Mouse (Mus musculus): Measurements from ENCODE around the gene Tex46. TPM values are rescaled to one million over a fixed set of nuclear protein-coding genes. Genes with fewer than 3 reads are reported as not detected.

The Tex46 gene
- total and polyA plus RNA-seq, 3 experiments, result not detected

DNA sequence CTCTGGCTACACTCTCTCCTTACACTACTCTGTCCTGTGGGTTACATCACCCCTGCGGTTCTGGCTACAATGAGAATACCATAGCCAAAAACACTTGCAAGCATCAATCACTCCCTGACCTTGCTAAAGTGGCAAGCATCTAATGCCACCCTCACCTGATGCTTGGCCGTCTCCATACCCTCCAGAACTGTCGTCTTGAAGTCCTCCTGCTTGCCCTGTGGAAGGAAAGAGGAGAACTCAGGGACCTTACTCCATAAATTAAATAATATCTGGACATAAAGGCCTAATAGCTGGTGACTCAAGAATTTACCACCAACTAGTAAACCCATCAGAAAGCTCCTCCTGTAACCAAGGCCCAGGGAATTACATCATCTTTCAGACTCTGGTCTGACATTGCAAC is 28.4 kb upstream of the Tex46 start:
- DNase-seq (ENCODE audit: extremely low read depth), result no peak
- no peak overlapping the region for H3K4me3 ChIP-seq (replicated peaks in 1 of 3; ENCODE audit: low read depth in 2 of 3, low read length in 2 of 3, poor library complexity in 1 of 3)
- no peaks in the 10 kb centered on the region for H3K9me3 ChIP-seq (replicated peaks; ENCODE audit: low read length)
- no peak for TF ChIP-seq E2F4 (IDR thresholded peaks at IDR 0.05; ENCODE audit: insufficient replicate concordance, low read depth, low read length)
- no peak for TF ChIP-seq ZKSCAN1 (IDR thresholded peaks at IDR 0.05; ENCODE audit: borderline replicate concordance, low read depth, low read length)
- TF ChIP-seq UBTF (IDR thresholded peaks at IDR 0.05; ENCODE audit: low read depth, low read length), result no peak
- TF ChIP-seq POLR2AphosphoS2 (IDR thresholded peaks at IDR 0.05; ENCODE audit: low read depth, low read length), result no peak
- no peak for TF ChIP-seq TBP (conservative IDR thresholded peaks at IDR 0.05; ENCODE audit: low read depth, low read length)
- no peak for TF ChIP-seq CHD2 (IDR thresholded peaks at IDR 0.05; ENCODE audit: low read length)
- TF ChIP-seq JUN (IDR thresholded peaks at IDR 0.05; ENCODE audit: insufficient read depth, low read depth, low read length), result no peak
- TF ChIP-seq GABPA (IDR thresholded peaks at IDR 0.05; ENCODE audit: insufficient replicate concordance, low read depth, low read length), result no peak
- no peak for TF ChIP-seq ZC3H11A (IDR thresholded peaks at IDR 0.05; ENCODE audit: low read depth, low read length)
- TF ChIP-seq MAFK (IDR thresholded peaks at IDR 0.05; ENCODE audit: insufficient replicate concordance, low read length), result no peak
- no peak for TF ChIP-seq USF1 (IDR thresholded peaks at IDR 0.05; ENCODE audit: low read depth, low read length)
- TF ChIP-seq MAX (IDR thresholded peaks at IDR 0.05; ENCODE audit: low read length), result no peak
- TF ChIP-seq MAZ (IDR thresholded peaks at IDR 0.05; ENCODE audit: low read depth, low read length), result no peak
- no peak for TF ChIP-seq JUND (conservative IDR thresholded peaks at IDR 0.05; ENCODE audit: low read depth, low read length)
- TF ChIP-seq EP300 (IDR thresholded peaks at IDR 0.05; ENCODE audit: low read length), result no peak
- no peak for TF ChIP-seq MXI1 (IDR thresholded peaks at IDR 0.05; ENCODE audit: low read depth, low read length)
- no peak for TF ChIP-seq RAD21 (IDR thresholded peaks at IDR 0.05; ENCODE audit: low read depth, low read length)
- TF ChIP-seq KAT2A (IDR thresholded peaks at IDR 0.05; ENCODE audit: insufficient replicate concordance, low read length), result no peak
- TF ChIP-seq PAX5 (IDR thresholded peaks at IDR 0.05; ENCODE audit: low read length), result no peak
- H3K27me3 ChIP-seq (replicated peaks), result no peaks in the 10 kb centered on the region
- peaks cover 3 to 38% of the 10 kb centered on the region in 2 experiments for H3K36me3 ChIP-seq (replicated peaks in 1 of 2; ENCODE audit: control insufficient read depth in 1 of 2, insufficient read depth in 1 of 2, low read length in 1 of 2)
- no peak overlapping the region for H3K4me2 ChIP-seq (ENCODE audit: insufficient read depth, low read depth, poor library complexity, severe bottlenecking)
- no peak overlapping the region for H3K27ac ChIP-seq (ENCODE audit: insufficient read depth, low read depth)
- dilution Hi-C loops (cut with MboI; ENCODE audit: extremely low pct_ligation_motif_present, extremely low pct_unique_long_range_greater_than_20kb, low sequenced_read_pairs) (no loop called here), in situ Hi-C loops (cut with MboI; ENCODE audit: low pct_ligation_motif_present, low pct_unique_long_range_greater_than_20kb, low sequenced_read_pairs) (no loop called here)
- H3K9ac ChIP-seq (ENCODE audit: insufficient read depth, low read depth), result no peak overlapping the region
- H3K79me2 ChIP-seq (replicated peaks; ENCODE audit: control insufficient read depth, extremely low read depth, insufficient read depth, poor library complexity, severe bottlenecking), result peaks cover 23% of the 10 kb centered on the region
- peaks cover 2 to 28% of the 10 kb centered on the region in 2 experiments; a peak in 3 of 4 replicates for H3K4me1 ChIP-seq (ENCODE audit: control insufficient read depth in 1 of 2, insufficient read depth in 2 of 2)

DNA sequence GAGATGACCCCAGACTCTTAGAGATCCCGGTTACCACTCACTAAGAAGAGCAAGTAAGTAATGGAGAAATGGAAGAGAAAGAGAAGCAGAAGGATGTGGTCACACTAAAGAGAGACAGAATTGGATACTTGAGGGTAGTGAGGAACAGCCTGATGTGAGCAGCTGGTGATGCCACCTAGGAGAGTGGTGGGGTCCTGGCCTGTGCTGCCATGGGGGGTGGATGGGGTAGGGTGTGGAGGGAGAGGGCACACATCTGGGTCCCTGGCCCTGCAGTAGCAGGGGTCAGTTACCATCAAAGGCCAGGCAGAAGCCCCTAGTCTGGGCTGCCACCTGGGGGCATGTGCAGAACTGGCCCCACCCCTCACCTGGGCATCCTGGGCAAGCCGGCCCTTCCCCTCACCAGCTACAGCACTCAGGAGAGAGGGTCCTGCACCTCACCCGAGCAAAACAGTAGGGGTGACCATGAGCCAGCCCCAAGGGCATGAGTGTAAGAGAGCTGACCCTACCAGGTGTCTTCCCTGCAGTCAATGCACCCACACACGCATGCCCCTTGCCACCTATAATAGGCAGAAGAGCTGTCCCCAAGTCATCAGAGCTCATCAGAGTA is 22.9 kb upstream of the Tex46 start:
- no peak for DNase-seq (ENCODE audit: extremely low read depth)
- dilution Hi-C loops (cut with MboI; ENCODE audit: extremely low pct_ligation_motif_present, extremely low pct_unique_long_range_greater_than_20kb, low sequenced_read_pairs) (no loop called here), in situ Hi-C loops (cut with MboI; ENCODE audit: low pct_ligation_motif_present, low pct_unique_long_range_greater_than_20kb, low sequenced_read_pairs) (no loop called here)
- H3K9ac ChIP-seq (ENCODE audit: insufficient read depth, low read depth), result no peak overlapping the region
- H3K4me1 ChIP-seq (ENCODE audit: control insufficient read depth in 1 of 2, insufficient read depth in 2 of 2), result peaks cover 0 to 17% of the 10 kb centered on the region in 2 experiments; a peak in 3 of 4 replicates
- H3K27ac ChIP-seq (ENCODE audit: insufficient read depth, low read depth), result no peak overlapping the region
- H3K79me2 ChIP-seq (replicated peaks; ENCODE audit: control insufficient read depth, extremely low read depth, insufficient read depth, poor library complexity, severe bottlenecking), result peaks cover 23% of the 10 kb centered on the region
- H3K9me3 ChIP-seq (replicated peaks; ENCODE audit: low read length), result no peaks in the 10 kb centered on the region
- no peak overlapping the region for H3K4me2 ChIP-seq (ENCODE audit: insufficient read depth, low read depth, poor library complexity, severe bottlenecking)
- no peaks in the 10 kb centered on the region for H3K27me3 ChIP-seq (replicated peaks)
- no peak overlapping the region for H3K4me3 ChIP-seq (replicated peaks in 1 of 3; ENCODE audit: low read depth in 2 of 3, low read length in 2 of 3, poor library complexity in 1 of 3)
- peaks cover 6 to 53% of the 10 kb centered on the region in 2 experiments for H3K36me3 ChIP-seq (replicated peaks in 1 of 2; ENCODE audit: control insufficient read depth in 1 of 2, insufficient read depth in 1 of 2, low read length in 1 of 2)
- no peak for TF ChIP-seq SIN3A (IDR thresholded peaks at IDR 0.05; ENCODE audit: low read length)
- TF ChIP-seq POLR2A (IDR thresholded peaks at IDR 0.05; ENCODE audit: low read depth, low read length), result no peak
- TF ChIP-seq USF1 (IDR thresholded peaks at IDR 0.05; ENCODE audit: low read depth, low read length), result no peak
- no peak for TF ChIP-seq ZNF384 (IDR thresholded peaks at IDR 0.05; ENCODE audit: low read depth, low read length)
- no peak for TF ChIP-seq MXI1 (IDR thresholded peaks at IDR 0.05; ENCODE audit: low read depth, low read length)
- TF ChIP-seq ELF1 (IDR thresholded peaks at IDR 0.05; ENCODE audit: low read depth, low read length), result no peak
- TF ChIP-seq GABPA (IDR thresholded peaks at IDR 0.05; ENCODE audit: insufficient replicate concordance, low read depth, low read length), result no peak
- TF ChIP-seq JUN (IDR thresholded peaks at IDR 0.05; ENCODE audit: insufficient read depth, low read depth, low read length), result no peak
- TF ChIP-seq ZKSCAN1 (IDR thresholded peaks at IDR 0.05; ENCODE audit: borderline replicate concordance, low read depth, low read length), result no peak
- no peak for TF ChIP-seq ZC3H11A (IDR thresholded peaks at IDR 0.05; ENCODE audit: low read depth, low read length)
- no peak for TF ChIP-seq RAD21 (IDR thresholded peaks at IDR 0.05; ENCODE audit: low read depth, low read length)
- TF ChIP-seq USF2 (conservative IDR thresholded peaks at IDR 0.05; ENCODE audit: low read depth, low read length), result no peak
- no peak for TF ChIP-seq JUND (conservative IDR thresholded peaks at IDR 0.05; ENCODE audit: low read depth, low read length)
- no peak for TF ChIP-seq HCFC1 (IDR thresholded peaks at IDR 0.05; ENCODE audit: low read depth, low read length)
- TF ChIP-seq NRF1 (IDR thresholded peaks at IDR 0.05; ENCODE audit: low read depth, low read length), result no peak
- no peak for TF ChIP-seq TCF12 (IDR thresholded peaks at IDR 0.05; ENCODE audit: low read depth, low read length)

Measured in CH12.LX (cell line).